Mouse (Mus musculus) intestine, postnatal 0 days (tissue): ENCODE measurements at regions not wholly inside any gene's neighbourhood (a gene's known extent, or its start where the extent isn't known, plus 50 kb on each side); places are given as distances from the start of the nearest gene placed in this dataset.

Experiments
- ATAC-seq: fragments of 200-750 bp; cut with Nextera tagmentation; 2 replicates; pipeline ENCODE4 v1.8.0; 2017; ENCODE audit warnings: mild to moderate bottlenecking, moderate TSS enrichment, moderate library complexity
- H3K27ac ChIP-seq: fragments of 300-500 bp; sonication (generic); 2 replicates; pipeline ENCODE4 v1.5.1; 2014; ENCODE audit warnings: mild to moderate bottlenecking, low read depth, low read length, moderate library complexity
- H3K27me3 ChIP-seq: fragments of 300-500 bp; sonication (generic); replicated peaks from 2 replicates; pipeline ENCODE4 v1.6.1; 2014; ENCODE audit warnings: low read length, mixed read lengths; ENCODE audit not compliant: control insufficient read depth, insufficient read depth
- H3K36me3 ChIP-seq: fragments of 300-500 bp; sonication (generic); 2 replicates; pipeline ENCODE4 v1.6.1; 2014; ENCODE audit warnings: mild to moderate bottlenecking, moderate library complexity; ENCODE audit not compliant: control insufficient read depth, insufficient read depth
- H3K4me1 ChIP-seq: fragments of 300-500 bp; sonication (generic); replicated peaks from 2 replicates; pipeline ENCODE4 v1.6.1; 2014; ENCODE audit warnings: antibody characterized with exemption, low read length, mixed read lengths; ENCODE audit not compliant: control insufficient read depth, insufficient read depth
- H3K4me2 ChIP-seq: fragments of 300-500 bp; sonication (generic); replicated peaks from 2 replicates; pipeline ENCODE4 v1.6.1; 2014; ENCODE audit warnings: low read depth, mild to moderate bottlenecking, moderate library complexity
- H3K4me3 ChIP-seq: fragments of 300-500 bp; sonication (generic); 2 replicates; pipeline ENCODE4 v1.5.1; 2014; ENCODE audit warnings: low read depth, low read length
- H3K9ac ChIP-seq: fragments of 300-500 bp; sonication (generic); 2 replicates; pipeline ENCODE4 v1.6.1; 2014; ENCODE audit warnings: mild to moderate bottlenecking, low read depth, low read length
- H3K9me3 ChIP-seq: fragments of 300-500 bp; sonication (generic); 2 replicates; pipeline ENCODE4 v1.6.1; 2016; ENCODE audit warnings: mixed run types; ENCODE audit not compliant: control insufficient read depth
- CTCF ChIP-seq: sonication (generic); IDR thresholded peaks from 2 replicates; pipeline ENCODE4 v1.5.1; 2016; ENCODE audit warnings: low read depth, mild to moderate bottlenecking, control low read depth, antibody characterized with exemption, moderate library complexity
- WGBS: fragments of 180-500 bp; shearing (Covaris S2); extraction: QIAGEN DNeasy Blood & Tissue Kit; methylation state at CpG from one replicate; pipeline ENCODE4 v1.1.7; 2014; 5-methylcytosine and 5-hydroxymethylcytosine counted together

GRCm38 (mm10) chr12:107392050-107392795 is 96.2 kb upstream of the 3110018I06Rik start:
- WGBS, result 70% methylated on average over 14 of the region's 14 CpGs
- no peak for TF ChIP-seq CTCF
- H3K9me3 ChIP-seq, result no peaks in the 10 kb centered on the region
- H3K4me1 ChIP-seq, result no peaks in the 10 kb centered on the region
- H3K4me3 ChIP-seq, result no peak overlapping the region
- H3K27ac ChIP-seq, result no peak overlapping the region
- ATAC-seq, result no peak
- H3K4me2 ChIP-seq, result no peak overlapping the region
- H3K9ac ChIP-seq, result no peak overlapping the region
- H3K36me3 ChIP-seq, result no peaks in the 10 kb centered on the region
- no peaks in the 10 kb centered on the region for H3K27me3 ChIP-seq

GRCm38 (mm10) chr12:107394467-107394866 is 94.0 kb upstream of the 3110018I06Rik start:
- H3K36me3 ChIP-seq, result no peaks in the 10 kb centered on the region
- TF ChIP-seq CTCF, result no peak
- WGBS, result 32% methylated on average over 1 of the region's 1 CpGs
- ATAC-seq, result peak; percentile 59
- H3K4me3 ChIP-seq, result no peak overlapping the region
- no peaks in the 10 kb centered on the region for H3K9me3 ChIP-seq
- H3K27ac ChIP-seq, result no peak overlapping the region
- no peaks in the 10 kb centered on the region for H3K4me1 ChIP-seq
- H3K27me3 ChIP-seq, result no peaks in the 10 kb centered on the region
- H3K9ac ChIP-seq, result no peak overlapping the region
- no peak overlapping the region for H3K4me2 ChIP-seq

- no peak for TF ChIP-seq CTCF
- H3K4me3 ChIP-seq, result no peak overlapping the region
- no peaks in the 10 kb centered on the region for H3K27me3 ChIP-seq
- H3K4me2 ChIP-seq, result no peak overlapping the region
- no peak overlapping the region for H3K9ac ChIP-seq
- no peak for ATAC-seq
- WGBS, result 73% methylated on average over 10 of the region's 10 CpGs
- H3K4me1 ChIP-seq, result no peaks in the 10 kb centered on the region
- H3K36me3 ChIP-seq, result no peaks in the 10 kb centered on the region
- no peak overlapping the region for H3K27ac ChIP-seq
- no peaks in the 10 kb centered on the region for H3K9me3 ChIP-seq
Observed at GRCm38 (mm10) chr12:107404821-107405220, 83.6 kb upstream of the 3110018I06Rik start.

GRCm38 (mm10) chr12:107423923-107424322 is 64.5 kb upstream of the 3110018I06Rik start:
- Histone ChIP-seq H3K27ac (no peak overlapping the region), H3K4me3 (no peak overlapping the region), H3K4me2 (no peak overlapping the region), H3K9ac (no peak overlapping the region), H3K36me3 (no peaks in the 10 kb centered on the region), H3K9me3 (no peaks in the 10 kb centered on the region), H3K4me1 (no peaks in the 10 kb centered on the region), H3K27me3 (no peaks in the 10 kb centered on the region)
- ATAC-seq, result no peak
- 52% methylated on average over 7 of the region's 7 CpGs for WGBS
- TF ChIP-seq CTCF, result no peak

- Histone ChIP-seq H3K27me3 (no peaks in the 10 kb centered on the region), H3K4me1 (no peaks in the 10 kb centered on the region), H3K9me3 (no peaks in the 10 kb centered on the region), H3K27ac (no peak overlapping the region), H3K4me2 (no peak overlapping the region), H3K4me3 (no peak overlapping the region), H3K36me3 (no peaks in the 10 kb centered on the region), H3K9ac (no peak overlapping the region)
- ATAC-seq, result no peak
- TF ChIP-seq CTCF, result no peak
- WGBS, result 37% methylated on average over 4 of the region's 4 CpGs
Observed at GRCm38 (mm10) chr12:107438506-107438905, 49.9 kb upstream of the 3110018I06Rik start.
